Mouse (Mus musculus): ENCODE results near the gene Gli3.

- TF ChIP-seq CTCF (IDR thresholded peaks at IDR 0.05; ENCODE audit: low read depth), result no peak
- TF ChIP-seq EP300 (IDR thresholded peaks at IDR 0.05; ENCODE audit: low read depth), result no peak
Measured at GRCm38 (mm10) chr13:15468421-15468820, 5.4 kb downstream of the Gli3 start.

All from liver, embryonic 14.5 days (tissue).